Mouse (Mus musculus): ENCODE data around the gene Creb5.

DNA sequence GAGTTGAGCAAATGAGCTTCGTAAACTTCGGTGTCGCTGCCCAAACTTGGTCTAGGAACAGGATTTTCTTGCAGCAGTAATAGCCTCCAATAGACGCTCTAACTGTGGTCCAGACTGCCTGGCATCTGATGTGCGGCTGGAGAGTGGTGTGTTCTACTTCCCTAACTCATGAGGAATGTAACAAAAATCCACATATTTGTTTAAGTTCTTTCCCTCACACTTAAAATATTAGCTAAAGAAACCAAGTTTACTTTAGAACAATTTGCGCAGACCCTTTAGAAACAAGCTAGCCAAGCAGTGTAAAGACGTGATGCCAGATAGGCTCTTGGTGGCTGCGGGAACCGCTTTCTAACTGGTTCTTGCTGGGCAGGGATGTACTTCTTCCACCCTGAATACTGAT is 428.9 kb downstream of the Creb5 start:
- TF ChIP-seq CTCF (IDR thresholded peaks at IDR 0.05), result no peak
- TF ChIP-seq EP300 (IDR thresholded peaks at IDR 0.05), result no peak

All from lung, postnatal 0 days (tissue).